Mouse (Mus musculus): Measurements from ENCODE around the gene Fam47e. TPM values are rescaled to one million over a fixed set of nuclear protein-coding genes. Genes with fewer than 3 reads are reported as not detected.
A peak's percentile ranks its signal among the peaks of the same experiment; 100 is the strongest.
"Not testable (repeated sequence)": the region's sequence is repeated elsewhere in the genome, so short reads cannot be mapped to it uniquely, and the experiment has no call there.

Gene Fam47e
- not detected in 2 replicates for polyA plus RNA-seq (2016; fragmentation: Nextera tagmentation; extraction: Ambion mirVana)

DNA sequence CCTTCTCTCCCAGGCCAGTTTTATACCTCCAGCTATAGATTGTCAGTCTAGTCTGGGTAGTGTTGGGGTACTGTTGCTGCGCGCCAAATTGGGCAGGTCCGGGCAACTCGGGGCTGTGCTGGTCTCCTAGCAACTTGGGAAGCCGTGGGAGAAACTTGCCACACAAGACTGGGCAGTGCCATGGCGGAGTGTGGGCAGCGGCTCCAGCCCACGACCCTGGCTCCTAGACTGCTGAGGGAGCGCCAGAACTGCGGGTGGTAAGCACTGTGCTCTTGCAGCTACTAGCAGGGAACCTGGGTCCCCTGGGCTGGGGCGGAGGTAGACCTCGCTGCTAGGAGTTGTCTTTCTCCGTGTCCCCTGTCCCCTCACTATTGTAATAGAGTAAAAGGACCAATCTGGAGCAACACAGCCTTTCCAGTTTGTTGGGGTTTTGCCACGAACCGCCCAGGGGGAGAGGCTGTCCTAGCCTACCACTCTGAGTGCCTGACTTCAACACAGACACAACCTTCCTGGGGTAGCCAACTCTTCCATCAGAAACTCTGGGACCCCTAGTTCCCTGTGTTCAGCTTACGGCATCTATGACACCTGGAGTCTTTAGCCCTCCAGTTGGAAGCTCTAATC is at the start of gene Fam47e:
Gene Fam47e (plus strand): TSS at position 179 of the 621 bp plus-strand sequence.
- Histone ChIP-seq H3K4me1 (no peaks in the 10 kb centered on the region), H3K27me3 (ENCODE audit: poor library complexity, severe bottlenecking) (no peaks in the 10 kb centered on the region), H3K9me3 (no peaks in the 10 kb centered on the region), H3K4me3 (no peak within 1 kb of the TSS), H3K27ac (no peak within 1 kb of the TSS), H3K36me3 (replicated peaks) (no peaks in the 10 kb centered on the region)
- no peak for DNase-seq (ENCODE audit: extremely low spot score, low spot score)
- 82% methylated on average over 16 of the region's 16 CpGs for WGBS

DNA sequence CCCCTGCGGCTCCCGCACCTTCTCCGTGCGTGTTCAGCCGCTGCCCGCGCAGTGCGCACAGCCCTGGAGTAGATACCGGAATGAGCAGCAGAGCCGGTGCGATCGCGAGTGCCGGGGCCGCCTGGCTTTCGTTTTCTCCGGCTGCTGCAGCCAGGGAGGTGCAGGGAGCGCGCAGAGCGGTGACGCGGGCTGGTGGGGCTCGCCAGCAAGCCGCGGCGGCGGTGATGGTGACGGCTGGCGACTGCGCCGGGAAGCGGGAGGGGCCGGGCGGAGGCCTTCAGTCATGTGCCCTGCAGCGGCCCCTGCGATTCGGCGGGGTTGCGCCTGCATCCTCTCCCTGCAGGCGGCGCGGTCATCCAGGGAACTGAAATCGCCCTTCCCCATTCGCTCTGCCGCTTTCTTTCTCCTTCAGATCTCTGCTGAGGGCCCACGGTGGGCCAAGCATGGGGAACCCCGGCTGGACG is 49.4 kb upstream of the Fam47e start:
- H3K4me1 ChIP-seq, result peaks cover 30% of the 10 kb centered on the region
- under 1% methylated on average over 48 of the region's 48 CpGs for WGBS
- H3K27ac ChIP-seq, result peak overlapping the region; percentile 97
- no peaks in the 10 kb centered on the region for H3K27me3 ChIP-seq (ENCODE audit: poor library complexity, severe bottlenecking)
- no peaks in the 10 kb centered on the region; the same call in 1 of the 2 replicates for H3K9me3 ChIP-seq
- H3K4me3 ChIP-seq, result peak overlapping the region; percentile 89
- H3K36me3 ChIP-seq (replicated peaks), result no peaks in the 10 kb centered on the region
- peak; percentile 91 for DNase-seq (ENCODE audit: extremely low spot score, low spot score)

DNA sequence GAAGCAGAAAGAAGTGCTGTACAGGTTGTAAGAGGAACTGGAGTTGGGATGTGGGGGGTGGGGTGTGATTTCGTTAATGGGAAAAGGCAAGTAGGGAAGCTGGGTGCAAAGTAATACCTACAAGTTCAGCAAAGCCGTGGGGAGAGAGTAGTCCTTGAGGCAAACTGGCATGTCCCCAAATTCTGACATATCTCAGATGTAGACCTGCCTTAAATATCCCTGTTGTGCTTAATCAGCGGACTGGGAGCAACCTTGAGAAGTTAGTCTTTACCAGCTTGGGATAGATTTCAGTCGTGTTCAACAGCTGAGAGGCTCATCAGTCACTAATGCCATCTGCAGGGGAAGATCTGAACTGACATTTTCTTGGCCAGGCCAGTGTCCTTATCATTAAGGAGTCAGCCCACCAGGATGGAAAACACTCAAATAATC is 48.6 kb upstream of the Fam47e start:
- peak; percentile 23 for DNase-seq (ENCODE audit: extremely low spot score, low spot score)
- no peaks in the 10 kb centered on the region for H3K36me3 ChIP-seq (replicated peaks)
- H3K27ac ChIP-seq, result peak overlapping the region; percentile 97
- 28% methylated on average over 4 of the region's 4 CpGs for WGBS
- peak overlapping the region; percentile 89 for H3K4me3 ChIP-seq
- H3K9me3 ChIP-seq, result no peaks in the 10 kb centered on the region; the same call in 1 of the 2 replicates
- no peaks in the 10 kb centered on the region for H3K27me3 ChIP-seq (ENCODE audit: poor library complexity, severe bottlenecking)
- H3K4me1 ChIP-seq, result peaks cover 30% of the 10 kb centered on the region

DNA sequence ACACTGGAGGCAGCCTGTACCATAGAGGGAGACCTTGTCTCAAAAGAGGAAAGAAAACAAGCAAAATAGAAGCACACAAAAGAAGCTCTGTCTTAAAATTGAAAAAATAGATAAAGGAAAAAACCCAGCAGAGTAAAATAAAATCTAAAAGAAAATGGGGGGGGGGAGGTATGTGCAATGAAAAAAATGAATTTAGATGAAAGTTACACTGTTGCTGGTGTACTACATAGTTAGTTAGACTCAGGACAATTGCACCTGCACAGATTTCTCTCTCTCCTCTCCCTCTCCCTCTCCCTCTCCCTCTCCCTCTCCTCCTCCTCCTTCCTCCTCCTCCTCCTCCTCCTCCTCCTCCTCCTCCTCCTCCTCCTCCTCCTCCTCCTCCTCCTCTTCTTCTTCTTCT is 48.1 kb upstream of the Fam47e start, which contains the start of gene Scarb2:
Gene Scarb2 (minus strand): TSS at position 101 of the 400 bp plus-strand sequence.
- no peaks in the 10 kb centered on the region for H3K36me3 ChIP-seq (replicated peaks)
- H3K27me3 ChIP-seq (ENCODE audit: poor library complexity, severe bottlenecking), result no peaks in the 10 kb centered on the region
- peaks cover 30% of the 10 kb centered on the region for H3K4me1 ChIP-seq
- DNase-seq (ENCODE audit: extremely low spot score, low spot score), result no peak
- no peaks in the 10 kb centered on the region; the same call in 1 of the 2 replicates for H3K9me3 ChIP-seq
- peak within 1 kb of the TSS; percentile 97 for H3K27ac ChIP-seq
- H3K4me3 ChIP-seq, result peak within 1 kb of the TSS; percentile 89

DNA sequence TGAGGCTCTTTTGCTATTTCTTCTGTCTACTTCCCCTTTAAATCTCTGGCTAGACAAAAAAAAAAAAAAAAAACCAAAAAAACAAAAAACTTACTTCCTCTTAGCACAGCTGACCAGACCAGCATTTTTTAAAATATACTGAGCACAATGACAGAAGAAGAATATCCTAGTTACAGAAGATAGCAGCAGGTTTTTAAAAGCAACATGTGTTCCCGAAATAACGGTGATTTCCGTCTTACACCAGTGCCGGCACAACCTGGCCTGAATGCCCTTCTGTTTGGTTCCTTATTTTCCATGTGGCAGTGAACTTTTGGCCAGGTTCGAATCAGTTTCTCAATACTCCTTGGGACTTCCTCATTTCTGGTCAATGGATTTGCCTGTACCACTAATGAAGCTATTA is 46.0 kb upstream of the Fam47e start:
- WGBS, result 93% methylated on average over 5 of the region's 5 CpGs
- no peak overlapping the region for H3K27ac ChIP-seq
- H3K27me3 ChIP-seq (ENCODE audit: poor library complexity, severe bottlenecking), result no peaks in the 10 kb centered on the region
- no peak overlapping the region for H3K4me3 ChIP-seq
- no peaks in the 10 kb centered on the region; the same call in 1 of the 2 replicates for H3K9me3 ChIP-seq
- peaks cover 22% of the 10 kb centered on the region for H3K4me1 ChIP-seq
- no peaks in the 10 kb centered on the region for H3K36me3 ChIP-seq (replicated peaks)
- DNase-seq (ENCODE audit: extremely low spot score, low spot score), result no peak

DNA sequence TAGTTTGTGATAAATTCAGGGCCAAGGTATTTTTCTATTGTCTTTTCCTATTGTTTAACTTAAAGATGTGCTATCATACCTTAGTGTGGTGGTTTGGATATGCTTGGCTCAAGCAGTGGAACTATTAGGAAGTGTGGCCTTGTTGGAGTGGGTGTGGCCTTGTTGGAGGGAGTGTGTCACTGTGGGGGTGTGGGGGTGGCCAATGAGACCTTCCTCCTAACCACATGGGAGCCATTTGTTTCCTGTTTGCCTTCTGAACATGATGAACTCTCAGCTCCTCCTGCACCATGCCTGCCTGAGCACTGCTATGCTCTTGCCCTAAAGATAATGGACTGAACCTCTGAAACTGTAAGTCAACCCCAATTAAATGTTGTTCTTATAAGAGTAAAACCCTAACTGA is 43.6 kb upstream of the Fam47e start:
- Histone ChIP-seq H3K4me1 (peaks cover 3% of the 10 kb centered on the region), H3K4me3 (no peak overlapping the region), H3K9me3 (no peaks in the 10 kb centered on the region; the same call in 1 of the 2 replicates), H3K36me3 (replicated peaks) (no peaks in the 10 kb centered on the region), H3K27me3 (ENCODE audit: poor library complexity, severe bottlenecking) (no peaks in the 10 kb centered on the region), H3K27ac (no peak overlapping the region)
- DNase-seq (ENCODE audit: extremely low spot score, low spot score), result no peak

DNA sequence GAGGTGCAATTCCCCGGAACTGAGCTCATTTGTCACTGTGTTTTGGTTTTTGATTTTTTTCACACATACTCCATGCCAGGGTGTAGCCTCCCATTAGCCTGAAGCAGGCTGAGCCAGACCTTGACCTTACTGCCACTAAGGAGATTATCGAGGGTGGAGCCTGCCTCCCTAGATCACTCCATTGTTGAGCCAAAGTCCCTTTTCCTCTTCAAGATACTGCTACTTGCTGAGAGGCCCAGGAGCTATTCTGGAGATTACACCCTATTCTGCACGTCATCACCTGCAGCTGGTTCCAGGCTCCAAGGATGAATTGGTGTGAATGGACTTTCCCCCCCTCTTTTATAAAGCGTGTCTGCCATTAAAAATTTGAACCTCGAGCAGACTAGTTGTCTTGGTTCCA is 42.8 kb upstream of the Fam47e start:
- Histone ChIP-seq H3K27ac (no peak overlapping the region), H3K27me3 (ENCODE audit: poor library complexity, severe bottlenecking) (no peaks in the 10 kb centered on the region), H3K4me1 (no peaks in the 10 kb centered on the region), H3K36me3 (replicated peaks) (no peaks in the 10 kb centered on the region), H3K9me3 (no peaks in the 10 kb centered on the region; the same call in 1 of the 2 replicates), H3K4me3 (no peak overlapping the region)
- WGBS, result 95% methylated on average over 5 of the region's 5 CpGs
- no peak for DNase-seq (ENCODE audit: extremely low spot score, low spot score)

DNA sequence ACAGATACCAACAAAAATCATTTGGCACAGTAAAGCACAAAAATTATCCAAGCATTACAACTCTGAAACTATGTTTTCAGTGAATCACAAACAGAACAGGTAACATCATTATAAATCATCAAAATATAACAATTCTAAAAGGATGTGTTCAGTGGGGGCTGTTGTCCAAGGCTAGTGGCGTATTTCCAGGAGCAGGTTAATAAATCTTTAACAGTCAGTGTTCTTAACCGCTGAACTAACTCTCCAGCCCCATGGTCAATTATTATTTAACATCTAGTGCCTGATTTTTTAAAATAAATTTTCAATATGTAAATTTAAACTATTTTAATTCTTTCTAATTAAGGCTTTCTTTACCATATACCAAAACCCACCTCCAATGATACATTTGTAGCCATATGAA is 33.7 kb upstream of the Fam47e start:
- 87% methylated on average over 2 of the region's 2 CpGs for WGBS
- H3K4me3 ChIP-seq; H3K27me3 ChIP-seq (ENCODE audit: poor library complexity, severe bottlenecking); H3K4me1 ChIP-seq; DNase-seq (ENCODE audit: extremely low spot score, low spot score); H3K36me3 ChIP-seq (replicated peaks); H3K9me3 ChIP-seq; H3K27ac ChIP-seq: not testable (repeated sequence)

DNA sequence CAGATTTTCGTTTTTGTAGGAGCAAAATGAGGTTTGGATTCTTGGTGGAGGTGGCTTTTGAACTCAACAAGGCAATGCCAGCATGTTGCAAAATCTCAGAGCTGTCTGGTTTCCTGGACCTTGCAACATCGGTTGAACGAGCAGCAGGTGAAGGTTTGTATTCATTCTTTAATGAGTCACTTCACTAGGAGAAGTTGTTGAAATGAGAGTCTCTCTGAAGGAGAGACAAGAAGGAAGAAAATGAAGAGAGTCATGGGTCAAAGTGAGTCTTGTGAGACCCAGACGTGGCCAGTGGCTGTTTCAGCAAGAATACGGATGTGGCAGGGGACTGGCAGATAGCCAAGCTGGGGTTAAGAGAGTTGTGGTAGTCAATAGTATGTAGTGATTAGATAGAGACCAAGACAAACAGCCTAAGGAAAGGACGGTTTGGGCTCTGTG is 30.0 kb upstream of the Fam47e start:
- no peak overlapping the region for H3K27ac ChIP-seq
- no peak overlapping the region for H3K4me3 ChIP-seq
- no peak for DNase-seq (ENCODE audit: extremely low spot score, low spot score)
- no peaks in the 10 kb centered on the region for H3K36me3 ChIP-seq (replicated peaks)
- H3K9me3 ChIP-seq, result no peaks in the 10 kb centered on the region
- 82% methylated on average over 6 of the region's 6 CpGs for WGBS
- H3K4me1 ChIP-seq, result no peaks in the 10 kb centered on the region
- no peaks in the 10 kb centered on the region for H3K27me3 ChIP-seq (ENCODE audit: poor library complexity, severe bottlenecking)

DNA sequence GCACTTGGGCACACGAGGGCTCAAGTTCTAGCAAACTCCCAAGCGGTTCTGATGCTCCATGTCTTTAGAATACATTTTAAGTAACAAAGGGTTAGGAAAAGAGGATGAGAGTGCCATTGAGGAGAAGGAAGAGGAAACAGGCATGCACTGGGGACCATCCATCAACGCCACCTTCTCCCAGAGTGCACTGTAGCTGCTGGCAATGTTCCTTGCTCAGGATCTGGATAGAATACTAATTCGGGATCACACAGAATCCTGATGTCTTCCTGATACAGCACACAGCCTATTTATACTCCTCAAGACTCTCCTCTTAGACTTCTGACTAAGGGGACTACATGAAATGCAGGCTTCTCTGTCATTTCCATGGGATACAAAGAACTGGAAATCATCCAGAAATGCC is 15.2 kb upstream of the Fam47e start:
- Histone ChIP-seq H3K9me3 (no peaks in the 10 kb centered on the region), H3K36me3 (replicated peaks) (no peaks in the 10 kb centered on the region), H3K4me1 (no peaks in the 10 kb centered on the region), H3K27ac (no peak overlapping the region), H3K4me3 (no peak overlapping the region), H3K27me3 (ENCODE audit: poor library complexity, severe bottlenecking) (no peaks in the 10 kb centered on the region)
- WGBS, result 88% methylated on average over 4 of the region's 4 CpGs
- no peak for DNase-seq (ENCODE audit: extremely low spot score, low spot score)

DNA sequence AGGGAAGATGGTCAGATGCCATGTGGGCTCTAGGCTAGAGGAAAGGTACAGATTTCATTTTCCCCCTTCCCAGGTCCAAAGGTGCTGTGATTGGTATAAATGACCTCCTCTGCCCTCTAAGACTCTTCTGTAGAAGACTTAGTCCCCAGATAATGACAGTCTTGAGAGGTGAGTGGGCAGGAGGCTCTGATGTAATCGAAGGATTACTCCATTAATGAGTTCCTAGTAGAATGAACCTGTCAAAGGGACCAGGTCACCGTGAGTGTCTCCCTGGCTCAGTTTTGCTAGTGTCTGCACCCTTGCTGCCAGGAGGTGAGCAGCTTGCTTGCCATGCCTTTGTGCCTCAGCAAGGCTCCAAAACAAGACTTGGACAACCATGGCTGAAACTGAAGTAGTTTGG is 2.3 kb upstream of the Fam47e start:
- Histone ChIP-seq H3K36me3 (replicated peaks) (no peaks in the 10 kb centered on the region), H3K27me3 (ENCODE audit: poor library complexity, severe bottlenecking) (no peaks in the 10 kb centered on the region), H3K4me1 (no peaks in the 10 kb centered on the region), H3K27ac (no peak overlapping the region), H3K9me3 (no peaks in the 10 kb centered on the region), H3K4me3 (no peak overlapping the region)
- WGBS, result 90% methylated on average over 2 of the region's 2 CpGs
- DNase-seq (ENCODE audit: extremely low spot score, low spot score), result no peak

DNA sequence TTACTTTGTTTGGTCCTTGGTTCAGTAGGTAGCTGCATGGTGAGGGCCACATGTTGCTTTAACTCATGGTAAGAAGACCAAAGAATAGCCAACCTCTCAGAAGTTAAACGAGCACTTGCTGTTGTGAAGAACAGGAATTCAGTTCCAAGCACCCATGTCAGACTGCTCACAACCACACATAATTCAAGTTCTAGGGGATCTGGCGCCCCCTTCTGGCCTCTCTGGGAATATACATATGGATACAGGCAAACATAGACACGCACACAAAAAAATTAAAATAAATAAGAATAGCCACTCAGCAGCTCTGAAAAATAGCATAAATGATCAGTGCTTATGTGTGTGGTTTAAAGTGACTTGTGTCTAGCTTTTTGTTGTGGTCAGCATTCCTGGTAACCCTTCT is 930 bp upstream of the Fam47e start:
- Histone ChIP-seq H3K36me3 (replicated peaks) (no peaks in the 10 kb centered on the region), H3K27ac (no peak overlapping the region), H3K4me1 (no peaks in the 10 kb centered on the region), H3K4me3 (no peak overlapping the region), H3K9me3 (no peaks in the 10 kb centered on the region), H3K27me3 (ENCODE audit: poor library complexity, severe bottlenecking) (no peaks in the 10 kb centered on the region)
- WGBS, result 69% methylated on average over 3 of the region's 3 CpGs
- DNase-seq (ENCODE audit: extremely low spot score, low spot score), result no peak

DNA sequence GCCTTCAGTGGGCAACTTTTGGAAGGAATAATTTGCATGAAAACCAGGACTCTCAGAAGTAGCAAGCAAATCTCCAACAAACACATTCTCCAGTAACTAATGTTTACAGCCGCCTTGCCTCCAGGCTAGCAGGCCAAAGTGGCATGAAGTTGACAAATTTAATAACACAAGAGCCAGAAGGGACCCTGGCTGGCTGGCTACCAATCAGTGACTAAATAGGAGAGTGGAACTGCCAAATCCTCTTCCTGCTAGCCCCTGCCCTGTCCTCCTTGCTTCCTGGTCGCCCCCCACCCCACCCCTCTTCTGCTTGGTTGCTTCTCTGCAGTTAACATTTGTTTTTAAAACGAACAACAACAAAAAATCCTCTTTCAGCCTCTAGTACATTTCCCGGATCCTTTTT is 426 bp upstream of the Fam47e start:
- Histone ChIP-seq H3K36me3 (replicated peaks) (no peaks in the 10 kb centered on the region), H3K9me3 (no peaks in the 10 kb centered on the region), H3K4me3 (no peak overlapping the region), H3K4me1 (no peaks in the 10 kb centered on the region), H3K27ac (no peak overlapping the region), H3K27me3 (ENCODE audit: poor library complexity, severe bottlenecking) (no peaks in the 10 kb centered on the region)
- WGBS, result 88% methylated on average over 4 of the region's 4 CpGs
- DNase-seq (ENCODE audit: extremely low spot score, low spot score), result no peak
